In genomic region chr1:179231777-179232661, GRCm38 (mm10) we compare ENCODE assay signal across 8 mouse cellular contexts.
DNase-seq lines count a peak whose midpoint lies in the region; TF ChIP-seq lines count a peak whose summit lies in the region.

No protein-coding gene starts in this region.

- peak; percentile 89 for DNase-seq in heart, adult 11 months
- DNase-seq in heart, postnatal 25 days (ENCODE audit: low spot score), result no peak
- DNase-seq in cerebellum, postnatal 4 days (ENCODE audit: low spot score in 2 of 2), result peak; percentile 63 to 78
- peak; percentile 61 for DNase-seq in gastrocnemius, adult 2 months
- DNase-seq in hindlimb bud, embryonic 11.5 days (ENCODE audit: extremely low spot score, low read depth, low spot score), result peak; percentile 67
- DNase-seq in left cerebral cortex, adult 18-20 months (ENCODE audit: low spot score in 2 of 2), result peak; percentile 69 to 74
- DNase-seq in mesoderm, embryonic 11.5 days (ENCODE audit: low read depth, low spot score), result peak; percentile 80
- DNase-seq in right cerebral cortex, postnatal 36 days (ENCODE audit: low spot score in 2 of 2), result peak; percentile 49 to 63

- TF ChIP-seq CTCF in gastrocnemius, adult 2 months (IDR thresholded peaks at IDR 0.05), result peak; percentile 88

- no peak overlapping the region for H3K27ac ChIP-seq in gastrocnemius, adult 2 months

- intact Hi-C loops in heart, postnatal 25 days (cut with DNase I), result loop anchor here (1.0 to 5.0 kb wide), 2 partner anchors 245 to 705 kb away; no protein-coding TSS in a partner anchor
- intact Hi-C loops in gastrocnemius, adult 2 months (cut with DNase I), result loop anchor here (2.0 to 5.0 kb wide), 2 partner anchors 243 to 705 kb away; partner anchors contain the start of gene Kif26b

- H3K4me3 ChIP-seq in gastrocnemius, adult 2 months, result no peak overlapping the region
